Mouse (Mus musculus) hindbrain, embryonic 11.5 days (tissue): ENCODE measurements around the gene Trim28. TPM values are rescaled to one million over a fixed set of nuclear protein-coding genes. Genes with fewer than 3 reads are reported as not detected.

ENCODE experiments used
- ATAC-seq: fragments of 200-750 bp; cut with Nextera tagmentation; 2 replicates; pipeline ENCODE4 v1.8.0; 2017; ENCODE audit warnings: mild to moderate bottlenecking, moderate TSS enrichment, moderate library complexity; ENCODE audit not compliant: low FRiP score
- DNase-seq: peaks from one replicate; pipeline ENCODE4 v3.0.0-alpha.2; 2015; ENCODE audit warnings: low spot score
- H3K27ac ChIP-seq: fragments of 300-500 bp; sonication (generic); 2 replicates; pipeline ENCODE4 v1.5.1; 2014; ENCODE audit warnings: mild to moderate bottlenecking, low read depth, low read length
- H3K27me3 ChIP-seq: fragments of 300-500 bp; sonication (generic); 2 replicates; pipeline ENCODE4 v1.6.1; 2014; ENCODE audit warnings: mild to moderate bottlenecking, low read length, moderate library complexity, mixed read lengths; ENCODE audit not compliant: control insufficient read depth, insufficient read depth
- H3K36me3 ChIP-seq: fragments of 300-500 bp; sonication (generic); 2 replicates; pipeline ENCODE4 v1.6.1; 2014; ENCODE audit warnings: mild to moderate bottlenecking, low read length, moderate library complexity, mixed read lengths; ENCODE audit not compliant: control insufficient read depth, insufficient read depth
- H3K4me1 ChIP-seq: fragments of 300-500 bp; sonication (generic); replicated peaks from 2 replicates; pipeline ENCODE4 v1.6.1; 2014; ENCODE audit warnings: low read length, mixed read lengths; ENCODE audit not compliant: control insufficient read depth, insufficient read depth
- H3K4me2 ChIP-seq: fragments of 300-500 bp; sonication (generic); replicated peaks from 2 replicates; pipeline ENCODE4 v1.6.1; 2014; ENCODE audit warnings: mild to moderate bottlenecking, low read depth, low read length
- H3K4me3 ChIP-seq: fragments of 300-500 bp; sonication (generic); 2 replicates; pipeline ENCODE4 v1.5.1; 2014; ENCODE audit warnings: low read depth, low read length
- H3K9ac ChIP-seq: fragments of 300-500 bp; sonication (generic); 2 replicates; pipeline ENCODE4 v1.6.1; 2014; ENCODE audit warnings: low read depth, low read length
- H3K9me3 ChIP-seq: fragments of 300-500 bp; sonication (generic); 2 replicates; pipeline ENCODE4 v1.6.1; 2016; ENCODE audit warnings: low read length; ENCODE audit not compliant: control insufficient read depth
- WGBS: fragments of 180-500 bp; shearing (Covaris S2); extraction: QIAGEN DNeasy Blood & Tissue Kit; methylation state at CpG from one replicate; pipeline ENCODE4 v1.1.7; 2014; 5-methylcytosine and 5-hydroxymethylcytosine counted together
- polyA plus RNA-seq: library from polyadenylated mRNA; unstranded; fragments of >200 nt; fragmentation: Nextera tagmentation; extraction: Ambion mirVana; gene quantifications from 2 replicates; pipeline ENCODE4 v1.2.1, GENCODE M21; 2014

The Trim28 gene
- polyA plus RNA-seq, 1 experiment from 2014 or later, result 438 TPM

- Histone ChIP-seq H3K4me2 (no peak overlapping the region), H3K36me3 (peaks cover 6% of the 10 kb centered on the region; the same call in 1 of the 2 replicates), H3K27me3 (peaks cover 7% of the 10 kb centered on the region), H3K9ac (no peak overlapping the region), H3K4me1 (peaks cover 2% of the 10 kb centered on the region; the same call in 1 of the 2 replicates), H3K4me3 (no peak overlapping the region), H3K27ac (no peak overlapping the region), H3K9me3 (no peaks in the 10 kb centered on the region)
- DNase-seq (no peak), ATAC-seq (no peak)
- 88% methylated on average over 10 of the region's 10 CpGs for WGBS
Observed at GRCm38 (mm10) chr7:13006531-13006930, 7.6 kb downstream of the Trim28 start.

- peaks cover 7% of the 10 kb centered on the region for H3K27me3 ChIP-seq
- peaks cover 6% of the 10 kb centered on the region; the same call in 1 of the 2 replicates for H3K36me3 ChIP-seq
- no peak overlapping the region for H3K27ac ChIP-seq
- H3K4me2 ChIP-seq, result peak overlapping the region; percentile 22
- DNase-seq (peak; percentile 9), ATAC-seq (no peak)
- peaks cover 2% of the 10 kb centered on the region; the same call in 1 of the 2 replicates for H3K4me1 ChIP-seq
- H3K4me3 ChIP-seq, result peak overlapping the region; percentile 16; the same call in 1 of the 2 replicates
- H3K9ac ChIP-seq, result 0 out of 2 replicates have a peak overlapping the region, but pooled peaks have one; percentile 7
- no peaks in the 10 kb centered on the region for H3K9me3 ChIP-seq
- 37% methylated on average over 57 of the region's 57 CpGs for WGBS
Observed at GRCm38 (mm10) chr7:13007341-13008092, 8.6 kb downstream of the Trim28 start.

DNA sequence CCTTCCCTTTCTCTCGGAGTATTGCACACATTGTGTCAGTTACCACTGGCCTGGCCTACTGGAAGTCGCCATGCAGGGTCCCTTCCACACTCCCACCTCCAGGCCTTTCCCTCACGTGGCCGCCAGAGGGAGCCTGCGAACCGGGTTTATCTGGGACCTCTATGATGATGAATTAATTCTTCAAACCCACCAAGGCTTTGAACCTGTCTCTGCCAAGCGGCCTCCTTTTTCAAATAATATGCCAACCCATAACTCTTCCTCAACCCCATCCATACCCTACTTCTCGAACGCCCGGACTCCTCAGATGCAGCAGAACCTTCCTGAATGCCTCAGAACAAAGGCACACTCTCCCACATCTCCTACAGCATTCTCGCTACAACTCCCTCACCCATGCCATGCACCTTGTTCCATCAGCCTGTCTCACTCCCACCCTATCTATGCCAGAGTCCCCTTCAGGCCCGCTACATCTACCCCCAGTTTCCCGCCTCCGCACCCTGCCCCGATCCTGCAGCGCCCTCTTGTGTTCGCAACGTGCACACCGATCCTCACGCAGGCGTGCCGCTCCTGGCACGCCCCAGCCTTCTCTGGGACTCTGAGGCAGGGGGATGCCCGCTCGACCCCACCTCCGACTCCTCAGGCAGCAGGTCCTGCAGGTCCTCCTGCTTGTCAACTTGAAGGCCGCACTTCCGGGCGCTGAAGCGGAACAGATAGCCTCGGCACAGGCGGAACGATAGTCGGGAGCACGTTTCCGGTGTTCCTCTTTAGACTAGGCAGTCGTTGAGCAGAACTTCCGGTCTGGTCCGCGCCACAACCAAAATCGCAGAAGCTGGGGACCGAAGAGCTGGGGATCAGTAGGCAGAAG is 10.5 kb downstream of the Trim28 start:
- Histone ChIP-seq H3K9me3 (no peaks in the 10 kb centered on the region), H3K4me1 (peaks cover 2% of the 10 kb centered on the region; the same call in 1 of the 2 replicates), H3K4me3 (peak overlapping the region; percentile 64), H3K4me2 (peak overlapping the region; percentile 78), H3K27me3 (peaks cover 7% of the 10 kb centered on the region), H3K27ac (peak overlapping the region; percentile 94), H3K9ac (peak overlapping the region; percentile 85), H3K36me3 (peaks cover 6% of the 10 kb centered on the region; the same call in 1 of the 2 replicates)
- ATAC-seq, result peak; percentile 90
- 1% methylated on average over 42 of the region's 42 CpGs for WGBS
- DNase-seq, result peak; percentile 96

- H3K36me3 ChIP-seq, result peaks cover 6% of the 10 kb centered on the region; the same call in 1 of the 2 replicates
- peak; percentile 46 for DNase-seq
- 0 out of 2 replicates have a peak, but pooled peaks have one; percentile 2 for ATAC-seq
Observed at GRCm38 (mm10) chr7:13010005-13010908, 11.3 kb downstream of the Trim28 start, which contains the start of gene Zbtb45. Zbtb45 (minus strand) TSS chr7:13010034.

GRCm38 (mm10) chr7:13013671-13014070 is 14.8 kb downstream of the Trim28 start:
- Histone ChIP-seq H3K27ac (no peak overlapping the region), H3K27me3 (no peaks in the 10 kb centered on the region), H3K4me2 (no peak overlapping the region), H3K4me1 (0 out of 2 replicates have a peak, but pooled peaks cover 2% of the 10 kb centered on the region), H3K36me3 (no peaks in the 10 kb centered on the region), H3K9me3 (no peaks in the 10 kb centered on the region), H3K4me3 (no peak overlapping the region), H3K9ac (no peak overlapping the region)
- no peak for ATAC-seq
- DNase-seq, result no peak
- 58% methylated on average over 4 of the region's 4 CpGs for WGBS

More at GRCm38 (mm10) chr7:13010005-13010908, 11.3 kb downstream of the Trim28 start, which contains the start of gene Zbtb45:
- H3K9ac ChIP-seq, result peak within 1 kb of the TSS; percentile 85
- peaks cover 2% of the 10 kb centered on the region; the same call in 1 of the 2 replicates for H3K4me1 ChIP-seq
- peaks cover 7% of the 10 kb centered on the region for H3K27me3 ChIP-seq
- no peaks in the 10 kb centered on the region for H3K9me3 ChIP-seq
- H3K27ac ChIP-seq, result peak within 1 kb of the TSS; percentile 94
- WGBS, result 10% methylated on average over 26 of the region's 26 CpGs
- peak within 1 kb of the TSS; percentile 78 for H3K4me2 ChIP-seq
- peak within 1 kb of the TSS; percentile 64 for H3K4me3 ChIP-seq

- Histone ChIP-seq H3K36me3 (no peaks in the 10 kb centered on the region), H3K27ac (no peak overlapping the region), H3K9me3 (no peaks in the 10 kb centered on the region), H3K9ac (no peak overlapping the region), H3K4me1 (0 out of 2 replicates have a peak, but pooled peaks cover 2% of the 10 kb centered on the region), H3K4me3 (no peak overlapping the region), H3K4me2 (no peak overlapping the region), H3K27me3 (no peaks in the 10 kb centered on the region)
- DNase-seq (no peak), ATAC-seq (no peak)
- WGBS, result 35% methylated on average over 6 of the region's 6 CpGs
Observed at GRCm38 (mm10) chr7:13014275-13014839, 15.4 kb downstream of the Trim28 start.

DNA sequence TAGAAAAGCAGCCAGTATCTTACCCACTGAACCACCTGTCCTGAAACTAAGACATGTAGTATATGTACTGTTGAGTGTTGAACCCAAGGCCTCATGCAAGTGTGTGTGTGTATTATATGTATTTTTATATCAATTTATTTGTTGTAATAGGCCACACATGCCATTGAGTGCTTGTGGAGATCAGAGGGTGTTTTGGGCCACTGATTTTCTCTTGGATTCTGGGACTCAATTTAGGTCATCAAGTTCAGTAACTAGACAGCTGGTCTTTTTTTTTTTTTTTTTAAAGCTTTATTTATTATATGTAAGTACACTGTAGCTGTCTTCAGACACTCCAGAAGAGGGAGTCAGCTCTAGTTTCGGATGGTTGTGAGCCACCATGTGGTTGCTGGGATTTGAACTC is 16.3 kb downstream of the Trim28 start:
- H3K9ac ChIP-seq, result no peak overlapping the region
- WGBS, result 93% methylated on average over 1 of the region's 1 CpGs
- H3K27me3 ChIP-seq, result no peaks in the 10 kb centered on the region
- no peaks in the 10 kb centered on the region for H3K9me3 ChIP-seq
- H3K36me3 ChIP-seq, result no peaks in the 10 kb centered on the region
- no peak overlapping the region for H3K27ac ChIP-seq
- H3K4me3 ChIP-seq, result no peak overlapping the region
- H3K4me2 ChIP-seq, result no peak overlapping the region
- no peak for ATAC-seq
- no peak for DNase-seq
- 0 out of 2 replicates have a peak, but pooled peaks cover 2% of the 10 kb centered on the region for H3K4me1 ChIP-seq
